Mouse (Mus musculus): Measurements from ENCODE around the gene Yipf2.
"Not testable (repeated sequence)": the region's sequence is repeated elsewhere in the genome, so short reads cannot be mapped to it uniquely, and the experiment has no call there.

The Yipf2 gene

DNA sequence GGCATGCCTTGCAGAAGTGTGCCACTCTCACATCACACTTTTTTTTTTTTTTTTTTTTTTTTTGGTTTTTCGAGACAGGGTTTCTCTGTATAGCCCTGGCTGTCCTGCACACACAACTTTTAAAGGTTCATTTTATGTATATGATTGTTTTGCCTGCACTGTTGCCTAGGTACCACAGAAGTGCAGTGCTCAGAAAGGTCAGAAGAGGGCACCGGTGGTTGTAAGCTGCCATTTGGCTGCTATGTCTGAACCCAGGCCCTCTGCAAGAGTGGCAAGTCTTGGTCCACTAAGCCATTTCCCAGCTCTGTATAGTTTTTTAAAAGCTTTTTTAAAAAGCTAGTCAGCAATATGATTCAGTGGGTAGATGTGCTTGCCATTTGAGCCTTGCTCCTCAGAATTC is 5.6 kb upstream of the Yipf2 start:
- peak; percentile 29 for DNase-seq (ENCODE audit: low spot score)

GRCm38 (mm10) chr9:21594838-21595237 is 2.2 kb upstream of the Yipf2 start:
- DNase-seq (ENCODE audit: low spot score) = no peak

DNA sequence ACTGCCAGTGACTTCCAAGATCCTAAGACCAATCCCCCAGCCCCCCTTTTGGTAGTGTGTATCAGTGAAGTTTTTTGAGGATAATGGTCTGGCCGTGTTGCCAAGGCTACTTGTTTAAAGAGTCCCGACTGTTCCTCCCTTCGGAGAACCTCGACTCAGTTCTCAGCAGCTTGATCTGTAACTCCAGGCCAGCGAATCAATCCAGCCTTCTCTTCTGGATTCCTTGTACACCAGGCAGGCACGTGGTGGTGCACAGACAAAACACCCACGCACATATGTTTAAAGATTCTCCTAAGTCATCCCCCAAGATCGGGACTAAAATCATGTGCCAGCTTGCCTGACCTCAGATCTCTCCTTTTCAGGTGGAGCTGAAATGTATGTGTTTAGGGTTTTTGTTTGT is 1.7 kb upstream of the Yipf2 start:
- DNase-seq (ENCODE audit: low spot score) = not testable (repeated sequence)

- DNase-seq (ENCODE audit: low spot score) = peak; percentile 39
These were observed 594 bp upstream of the Yipf2 start for GRCm38 (mm10) chr9:21593122-21593721.

GRCm38 (mm10) chr9:21591831-21592702 is 561 bp downstream of the Yipf2 start:
- no peak for DNase-seq (ENCODE audit: low spot score)

DNA sequence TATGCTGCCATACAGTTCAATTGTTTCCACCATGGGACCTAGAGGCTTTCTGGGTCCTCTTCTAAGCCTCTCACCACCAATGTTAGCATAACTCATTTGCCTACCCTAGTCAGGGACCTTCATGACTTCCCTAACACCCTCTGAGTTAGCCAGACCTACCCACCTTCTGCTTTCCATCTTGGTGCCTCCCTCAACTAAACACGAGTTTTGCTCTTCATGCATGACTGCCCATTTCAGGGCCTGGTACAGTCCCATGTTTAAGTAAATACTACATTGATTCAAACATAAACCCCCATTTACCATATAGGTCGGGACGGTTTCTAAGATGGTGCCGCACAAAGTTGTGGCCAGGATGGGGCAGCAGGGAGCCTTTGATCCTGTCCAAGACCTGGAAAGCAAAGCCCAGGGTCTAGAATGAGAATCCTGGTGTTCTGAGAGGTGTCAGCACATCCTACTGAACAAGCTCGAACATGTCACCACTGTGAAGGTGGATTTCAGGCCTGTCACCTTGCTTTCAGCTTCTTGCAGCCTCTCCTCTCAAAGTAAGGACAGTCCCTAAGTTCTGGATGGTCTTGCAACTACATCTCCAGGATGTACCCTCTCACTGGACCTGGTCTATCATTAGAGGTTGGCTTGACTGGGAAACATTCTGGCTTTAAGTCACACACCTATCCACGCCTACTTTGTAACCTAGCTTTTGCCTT is 1.3 kb downstream of the Yipf2 start:
- DNase-seq (ENCODE audit: low spot score) = no peak

- no peak for DNase-seq (ENCODE audit: low spot score)
These were observed 3.1 kb downstream of the Yipf2 start for GRCm38 (mm10) chr9:21589538-21589937.

GRCm38 (mm10) chr9:21588350-21588749 is 4.3 kb downstream of the Yipf2 start:
- no peak for DNase-seq (ENCODE audit: low spot score)

GRCm38 (mm10) chr9:21587678-21588349 is 4.8 kb downstream of the Yipf2 start:
- DNase-seq (ENCODE audit: low spot score) = no peak

GRCm38 (mm10) chr9:21585401-21585800 is 7.2 kb downstream of the Yipf2 start:
- DNase-seq (ENCODE audit: low spot score) = no peak

DNA sequence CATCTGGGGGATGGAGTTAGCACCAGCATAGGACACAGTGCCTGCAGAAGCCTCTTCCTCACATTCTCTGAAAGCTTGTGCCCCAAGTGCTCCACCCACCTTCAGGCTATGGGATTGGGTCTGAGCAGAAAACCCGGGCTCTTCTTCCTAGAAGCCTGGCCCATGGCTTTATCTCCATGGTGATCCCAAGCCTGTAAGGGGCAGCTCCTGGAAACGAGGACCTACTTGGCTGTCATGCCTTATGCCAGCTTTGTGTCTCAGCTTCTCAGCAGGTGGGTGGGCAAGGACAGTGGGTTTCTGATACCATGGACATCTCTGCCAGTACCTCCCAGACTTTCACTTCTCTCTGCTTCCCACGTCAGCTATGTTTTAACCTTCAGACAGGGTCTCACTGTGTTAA is 14.4 kb downstream of the Yipf2 start:
- DNase-seq (ENCODE audit: low spot score) = no peak

GRCm38 (mm10) chr9:21576286-21576685 is 16.3 kb downstream of the Yipf2 start:
- no peak for DNase-seq (ENCODE audit: low spot score)

- DNase-seq (ENCODE audit: low spot score) = no peak
These were observed 17.4 kb downstream of the Yipf2 start for GRCm38 (mm10) chr9:21575253-21575652.

DNA sequence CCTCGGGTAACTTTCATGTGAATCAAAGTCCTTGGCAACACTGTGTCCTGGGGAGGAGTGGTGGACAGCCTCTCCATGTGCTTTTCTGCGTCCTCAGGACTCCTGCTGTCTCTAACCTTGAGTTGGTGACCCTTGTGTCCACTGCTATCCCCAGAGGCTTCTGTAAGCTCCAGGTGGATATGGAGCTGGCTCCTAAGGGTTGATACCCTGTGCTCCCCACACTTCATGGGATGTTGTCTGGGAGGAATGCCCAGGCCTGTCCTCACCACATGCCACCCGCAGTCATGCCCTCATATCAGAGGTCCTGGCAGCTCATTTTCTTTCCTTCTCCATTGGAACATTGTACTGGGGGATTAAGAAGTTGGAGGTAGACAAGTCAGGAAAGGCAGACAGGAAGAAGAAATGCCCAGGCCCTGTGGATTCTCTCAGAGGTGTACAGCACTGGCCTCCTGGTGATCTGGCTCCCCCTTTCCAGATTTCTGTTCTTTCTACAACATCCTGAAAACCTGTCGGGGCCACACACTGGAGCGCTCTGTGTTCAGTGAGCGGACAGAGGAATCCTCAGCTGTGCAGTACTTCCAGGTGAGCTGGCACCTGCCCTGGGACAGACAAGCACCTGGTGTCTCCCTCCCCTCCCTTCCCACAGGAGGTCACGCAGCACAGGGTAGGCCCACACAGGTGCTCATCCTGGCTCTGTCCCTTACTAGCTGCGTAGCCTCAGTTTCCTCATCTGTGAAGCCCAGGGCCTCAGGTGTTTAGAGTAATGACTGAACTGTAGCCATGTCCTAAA is 18.4 kb downstream of the Yipf2 start:
- no peak for DNase-seq (ENCODE audit: low spot score)

DNA sequence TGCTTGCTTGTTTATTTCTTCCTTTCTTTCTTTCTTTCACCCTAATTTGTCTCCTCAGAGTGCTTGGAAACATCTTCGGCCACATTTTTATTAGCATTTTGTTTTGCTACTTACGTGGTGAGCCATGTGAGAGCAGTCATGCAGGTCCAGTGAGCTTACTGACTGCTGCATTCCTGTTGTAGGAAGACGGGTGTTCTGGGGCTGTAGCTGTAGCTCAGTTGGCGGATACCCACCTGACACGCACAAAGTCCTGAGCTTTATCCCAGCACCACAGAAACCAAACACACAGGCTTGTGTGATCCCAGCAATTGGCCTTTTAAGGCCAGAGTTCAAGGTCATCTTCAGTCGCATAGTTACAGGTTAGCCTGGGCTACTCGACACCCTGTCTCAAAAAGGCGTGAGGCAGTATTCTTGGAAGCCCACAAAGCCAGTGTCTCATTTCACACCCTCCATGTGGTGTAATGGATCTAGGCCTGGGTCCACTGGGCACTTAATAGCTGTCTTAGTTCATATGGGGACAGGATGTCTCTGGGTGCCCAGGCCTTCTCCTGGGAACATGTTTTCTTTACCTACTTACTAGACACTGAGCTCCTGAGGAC is 23.9 kb downstream of the Yipf2 start:
- DNase-seq (ENCODE audit: low spot score) = no peak

DNA sequence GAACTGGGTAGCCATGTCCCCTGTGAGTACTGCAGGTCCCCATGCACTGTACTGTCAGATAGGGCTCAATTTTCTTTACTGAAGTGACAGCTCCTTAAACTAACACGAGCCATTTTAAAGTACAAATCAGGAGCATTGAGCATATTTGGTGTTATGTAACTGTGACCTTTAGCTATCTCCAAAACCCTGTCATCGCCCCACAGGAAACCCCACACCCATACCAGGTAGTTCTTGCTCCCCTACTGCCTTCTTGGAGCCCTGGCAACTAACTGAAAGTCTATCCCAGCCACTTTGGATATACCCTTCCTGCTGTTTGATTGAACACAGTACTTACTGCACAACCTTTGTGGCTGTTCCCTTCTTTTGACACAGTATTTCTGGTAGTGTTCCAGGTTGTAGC is 25.6 kb downstream of the Yipf2 start:
- no peak for DNase-seq (ENCODE audit: low spot score)

DNA sequence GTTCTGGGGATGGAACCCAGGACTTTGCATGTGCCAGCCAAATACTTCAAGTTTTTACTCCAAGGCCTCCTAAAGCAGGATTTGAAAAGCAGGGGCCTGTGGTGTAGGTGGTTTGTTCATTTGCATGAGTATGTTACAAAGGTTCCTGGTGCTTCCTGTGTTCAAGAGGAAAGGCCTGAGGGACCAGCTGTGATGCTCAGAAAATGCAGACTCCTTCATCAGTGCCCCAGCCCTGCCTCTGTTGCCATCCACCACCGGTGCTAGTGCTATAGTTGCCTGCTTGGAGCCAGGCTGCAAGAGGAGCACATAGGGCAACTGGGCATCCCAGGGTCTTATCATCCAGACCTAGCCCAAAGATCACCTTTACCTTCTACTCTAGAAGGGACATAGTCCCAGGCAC is 26.1 kb downstream of the Yipf2 start:
- no peak for DNase-seq (ENCODE audit: low spot score)

GRCm38 (mm10) chr9:21565004-21565586 is 27.5 kb downstream of the Yipf2 start:
- DNase-seq (ENCODE audit: low spot score) = no peak

GRCm38 (mm10) chr9:21564420-21564819 is 28.2 kb downstream of the Yipf2 start:
- no peak for DNase-seq (ENCODE audit: low spot score)

DNA sequence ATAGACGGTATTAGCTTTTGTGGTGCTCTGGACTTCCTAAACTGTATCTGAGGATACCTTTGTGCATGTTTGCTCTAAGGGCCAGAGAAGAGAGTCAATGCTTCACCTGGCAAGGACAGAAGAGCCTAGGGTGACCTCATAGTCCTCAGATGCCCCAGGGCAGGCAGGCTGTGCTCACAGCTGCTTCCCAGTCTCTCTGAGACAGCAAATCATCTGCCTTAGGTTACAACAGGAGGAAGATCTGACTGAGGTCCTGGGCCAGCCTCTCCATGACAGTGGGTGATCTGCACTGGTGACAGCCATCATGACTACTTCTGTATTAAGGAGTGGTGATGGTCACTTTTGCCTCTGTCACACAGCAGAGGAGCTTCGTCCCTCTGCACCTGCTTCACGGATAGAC is 33.5 kb downstream of the Yipf2 start:
- DNase-seq (ENCODE audit: low spot score) = no peak

DNA sequence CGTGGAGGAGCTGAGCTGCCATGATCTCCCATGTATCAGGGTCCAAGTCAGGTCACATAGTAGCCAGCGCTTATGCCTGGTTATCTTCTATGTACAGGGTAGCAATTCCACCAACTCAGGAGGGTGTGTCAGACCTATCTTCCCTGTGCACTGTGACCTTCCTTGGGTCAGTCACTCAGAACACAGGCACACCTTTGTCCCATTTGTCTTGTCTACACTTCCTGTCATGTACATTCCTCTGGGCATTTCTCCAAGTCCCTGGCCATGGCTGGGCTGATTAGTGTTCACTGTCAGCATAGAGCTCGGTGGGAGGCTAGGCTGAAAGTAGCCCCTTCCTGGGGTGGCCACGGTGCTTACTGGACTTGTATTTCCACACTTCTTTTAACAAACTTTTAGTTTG is 34.3 kb downstream of the Yipf2 start:
- DNase-seq (ENCODE audit: low spot score) = peak; percentile 88

All from c-Kit-positive CD71-positive TER-119-positive erythroid progenitor cells, embryonic 14.5 days (primary cell).